Mouse (Mus musculus): ENCODE measurements around the gene Iqcf1. TPM values are rescaled to one million over a fixed set of nuclear protein-coding genes. Genes with fewer than 3 reads are reported as not detected.

The Iqcf1 gene
- polyA plus RNA-seq, 1 experiment from 2014 or later: not detected

DNA sequence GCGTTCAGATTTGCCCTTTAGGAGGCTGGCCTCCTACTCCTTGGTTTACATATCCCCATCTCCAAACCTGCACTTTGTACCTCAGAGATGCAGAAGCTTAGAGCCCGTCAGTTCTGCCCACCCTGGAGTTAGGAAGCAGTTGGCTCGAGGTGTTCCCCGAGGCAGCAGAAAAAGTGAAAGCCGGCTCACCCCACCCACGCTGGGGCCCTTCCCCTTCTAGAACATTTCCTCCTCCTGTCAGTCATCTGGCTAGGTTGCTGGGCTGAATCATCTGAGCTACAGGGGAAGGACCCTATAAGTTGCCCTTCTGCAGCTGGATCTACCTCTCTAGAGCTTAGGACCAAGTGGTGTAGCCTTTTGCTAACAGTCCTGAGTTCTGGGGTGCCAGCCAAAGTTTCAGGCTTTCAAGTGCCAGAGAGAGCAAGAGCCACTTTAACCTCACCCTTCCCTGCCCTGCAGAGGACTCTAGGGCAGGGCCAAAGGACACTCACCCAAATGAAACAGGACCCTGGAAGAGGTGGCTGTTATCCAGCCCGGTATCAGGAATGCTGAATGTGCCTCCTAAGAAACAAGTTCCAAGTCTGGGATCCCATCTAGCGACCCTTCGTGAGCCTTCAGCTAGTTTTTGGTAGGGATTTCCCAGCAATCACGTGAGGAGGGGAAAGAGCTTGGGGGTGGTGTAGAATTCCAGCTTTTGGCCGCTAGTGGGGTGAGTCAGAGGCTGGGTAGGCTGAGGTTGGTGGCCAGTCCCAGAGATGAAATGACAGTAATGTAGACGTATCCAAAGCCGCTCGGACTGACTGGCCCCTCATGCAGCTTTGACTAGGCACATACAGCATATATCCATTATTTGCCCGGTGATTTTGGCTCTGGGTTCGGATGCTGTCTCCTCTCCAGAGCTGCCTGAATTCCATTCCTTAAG is 23.5 kb upstream of the Iqcf1 start:
- Histone ChIP-seq H3K4me3 (ENCODE audit: low read depth, low read length) (no peak overlapping the region), H3K4me1 (replicated peaks; ENCODE audit: control insufficient read depth, insufficient read depth, low read length) (peaks cover 9% of the 10 kb centered on the region; the same call in 1 of the 2 replicates), H3K27ac (ENCODE audit: low read depth, low read length) (no peak overlapping the region), H3K9ac (ENCODE audit: low read depth, low read length) (no peak overlapping the region), H3K4me2 (replicated peaks; ENCODE audit: low read depth, low read length) (0 out of 2 replicates have a peak overlapping the region, but pooled peaks have one; percentile 19), H3K9me3 (ENCODE audit: control insufficient read depth, low read length) (no peaks in the 10 kb centered on the region), H3K27me3 (ENCODE audit: control insufficient read depth, insufficient read depth, low read length) (no peaks in the 10 kb centered on the region), H3K36me3 (ENCODE audit: control insufficient read depth, insufficient read depth, low read length) (no peaks in the 10 kb centered on the region)
- DNase-seq (ENCODE audit: low spot score) (no peak), ATAC-seq (ENCODE audit: low FRiP score) (peak; percentile 58; the same call in 1 of the 2 replicates)
- WGBS: 34% methylated on average over 16 of the region's 16 CpGs

- Histone ChIP-seq H3K27me3 (ENCODE audit: control insufficient read depth, insufficient read depth, low read length) (no peaks in the 10 kb centered on the region), H3K4me2 (replicated peaks; ENCODE audit: low read depth, low read length) (peak within 1 kb of the TSS; percentile 93), H3K27ac (ENCODE audit: low read depth, low read length) (no peak within 1 kb of the TSS), H3K9me3 (ENCODE audit: control insufficient read depth, low read length) (no peaks in the 10 kb centered on the region), H3K9ac (ENCODE audit: low read depth, low read length) (peak within 1 kb of the TSS; percentile 56), H3K4me3 (ENCODE audit: low read depth, low read length) (peak within 1 kb of the TSS; percentile 74), H3K4me1 (replicated peaks; ENCODE audit: control insufficient read depth, insufficient read depth, low read length) (peaks cover 7% of the 10 kb centered on the region; the same call in 1 of the 2 replicates), H3K36me3 (ENCODE audit: control insufficient read depth, insufficient read depth, low read length) (no peaks in the 10 kb centered on the region)
- DNase-seq (ENCODE audit: low spot score): peak; percentile 99
- ATAC-seq (ENCODE audit: low FRiP score): peak; percentile 98
- under 1% methylated on average over 41 of the region's 41 CpGs for WGBS
Measured at GRCm38 (mm10) chr9:106476924-106477484, 22.8 kb upstream of the Iqcf1 start, which contains the start of gene Parp3. Gene Parp3 (minus strand): TSS chr9:106476949.

DNA sequence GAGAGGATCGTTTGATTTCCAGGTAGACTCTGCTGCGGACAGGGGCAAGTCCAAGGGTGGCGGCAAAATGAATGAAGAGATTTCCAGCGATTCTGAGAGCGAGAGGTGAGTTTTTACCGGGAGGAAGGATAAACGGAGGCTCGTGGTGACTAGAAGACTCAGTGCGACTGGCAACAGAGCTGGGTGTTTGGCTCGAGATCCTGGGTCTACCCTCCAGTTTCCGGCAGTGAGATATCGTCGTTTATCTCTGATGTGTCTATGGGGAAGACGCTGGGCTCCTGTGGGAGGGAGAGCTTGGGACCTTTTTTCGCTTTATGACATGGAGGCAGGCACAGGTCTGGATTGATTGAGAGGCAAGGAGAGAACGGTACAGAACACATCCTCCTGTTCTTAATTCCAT is 22.1 kb upstream of the Iqcf1 start:
- Histone ChIP-seq H3K27me3 (ENCODE audit: control insufficient read depth, insufficient read depth, low read length) (no peaks in the 10 kb centered on the region), H3K27ac (ENCODE audit: low read depth, low read length) (no peak overlapping the region), H3K4me2 (replicated peaks; ENCODE audit: low read depth, low read length) (peak overlapping the region; percentile 93), H3K9ac (ENCODE audit: low read depth, low read length) (peak overlapping the region; percentile 56), H3K36me3 (ENCODE audit: control insufficient read depth, insufficient read depth, low read length) (no peaks in the 10 kb centered on the region), H3K4me1 (replicated peaks; ENCODE audit: control insufficient read depth, insufficient read depth, low read length) (peaks cover 7% of the 10 kb centered on the region; the same call in 1 of the 2 replicates), H3K9me3 (ENCODE audit: control insufficient read depth, low read length) (no peaks in the 10 kb centered on the region), H3K4me3 (ENCODE audit: low read depth, low read length) (peak overlapping the region; percentile 74)
- ATAC-seq (ENCODE audit: low FRiP score): no peak
- WGBS: 4% methylated on average over 16 of the region's 16 CpGs
- no peak for DNase-seq (ENCODE audit: low spot score)

- WGBS: 85% methylated on average over 9 of the region's 9 CpGs
- DNase-seq (ENCODE audit: low spot score) (no peak), ATAC-seq (ENCODE audit: low FRiP score) (no peak)
- Histone ChIP-seq H3K27ac (ENCODE audit: low read depth, low read length) (no peak overlapping the region), H3K4me3 (ENCODE audit: low read depth, low read length) (peak overlapping the region; percentile 74), H3K27me3 (ENCODE audit: control insufficient read depth, insufficient read depth, low read length) (no peaks in the 10 kb centered on the region), H3K9me3 (ENCODE audit: control insufficient read depth, low read length) (no peaks in the 10 kb centered on the region), H3K4me2 (replicated peaks; ENCODE audit: low read depth, low read length) (peak overlapping the region; percentile 93), H3K9ac (ENCODE audit: low read depth, low read length) (no peak overlapping the region; the same call in 1 of the 2 replicates), H3K4me1 (replicated peaks; ENCODE audit: control insufficient read depth, insufficient read depth, low read length) (peaks cover 7% of the 10 kb centered on the region; the same call in 1 of the 2 replicates), H3K36me3 (ENCODE audit: control insufficient read depth, insufficient read depth, low read length) (no peaks in the 10 kb centered on the region)
Measured at GRCm38 (mm10) chr9:106478101-106478500, 21.7 kb upstream of the Iqcf1 start.

DNA sequence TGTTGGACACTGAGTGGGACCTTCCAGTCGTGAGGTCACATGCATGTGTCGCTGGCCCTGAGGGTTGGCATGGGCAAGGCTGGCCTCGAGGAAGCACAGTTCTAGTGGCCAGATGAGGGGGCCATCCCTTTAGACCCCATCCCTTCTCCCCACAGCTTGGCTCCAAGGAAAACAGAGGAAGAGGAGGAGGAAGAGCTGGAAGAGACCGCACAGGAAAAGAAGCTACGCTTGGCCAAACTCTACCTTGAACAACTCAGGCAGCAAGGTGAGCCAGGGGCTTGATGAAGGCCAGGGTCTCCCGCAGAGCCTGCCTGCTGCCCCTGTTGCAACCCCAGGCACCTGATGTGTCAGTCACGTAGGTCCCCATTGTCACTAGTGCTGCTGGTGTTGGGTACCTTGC is 19.2 kb upstream of the Iqcf1 start:
- DNase-seq (ENCODE audit: low spot score) (no peak), ATAC-seq (ENCODE audit: low FRiP score) (no peak)
- Histone ChIP-seq H3K4me1 (replicated peaks; ENCODE audit: control insufficient read depth, insufficient read depth, low read length) (peaks cover 5% of the 10 kb centered on the region; the same call in 1 of the 2 replicates), H3K27ac (ENCODE audit: low read depth, low read length) (no peak overlapping the region), H3K27me3 (ENCODE audit: control insufficient read depth, insufficient read depth, low read length) (no peaks in the 10 kb centered on the region), H3K4me3 (ENCODE audit: low read depth, low read length) (no peak overlapping the region), H3K36me3 (ENCODE audit: control insufficient read depth, insufficient read depth, low read length) (0 out of 2 replicates have a peak, but pooled peaks cover 2% of the 10 kb centered on the region), H3K9me3 (ENCODE audit: control insufficient read depth, low read length) (no peaks in the 10 kb centered on the region), H3K9ac (ENCODE audit: low read depth, low read length) (no peak overlapping the region), H3K4me2 (replicated peaks; ENCODE audit: low read depth, low read length) (no peak overlapping the region)
- WGBS: 94% methylated on average over 7 of the region's 7 CpGs

GRCm38 (mm10) chr9:106481075-106481474 is 18.7 kb upstream of the Iqcf1 start:
- Histone ChIP-seq H3K4me1 (replicated peaks; ENCODE audit: control insufficient read depth, insufficient read depth, low read length) (peaks cover 5% of the 10 kb centered on the region; the same call in 1 of the 2 replicates), H3K9ac (ENCODE audit: low read depth, low read length) (no peak overlapping the region), H3K27ac (ENCODE audit: low read depth, low read length) (no peak overlapping the region), H3K36me3 (ENCODE audit: control insufficient read depth, insufficient read depth, low read length) (0 out of 2 replicates have a peak, but pooled peaks cover 2% of the 10 kb centered on the region), H3K27me3 (ENCODE audit: control insufficient read depth, insufficient read depth, low read length) (no peaks in the 10 kb centered on the region), H3K9me3 (ENCODE audit: control insufficient read depth, low read length) (no peaks in the 10 kb centered on the region), H3K4me3 (ENCODE audit: low read depth, low read length) (no peak overlapping the region), H3K4me2 (replicated peaks; ENCODE audit: low read depth, low read length) (no peak overlapping the region)
- no peak for DNase-seq (ENCODE audit: low spot score)
- 96% methylated on average over 14 of the region's 15 CpGs for WGBS
- ATAC-seq (ENCODE audit: low FRiP score): no peak

- ATAC-seq (ENCODE audit: low FRiP score): no peak
- Histone ChIP-seq H3K36me3 (ENCODE audit: control insufficient read depth, insufficient read depth, low read length) (0 out of 2 replicates have a peak, but pooled peaks cover 2% of the 10 kb centered on the region), H3K9ac (ENCODE audit: low read depth, low read length) (no peak overlapping the region), H3K27ac (ENCODE audit: low read depth, low read length) (no peak overlapping the region), H3K4me3 (ENCODE audit: low read depth, low read length) (no peak overlapping the region), H3K4me1 (replicated peaks; ENCODE audit: control insufficient read depth, insufficient read depth, low read length) (peaks cover 5% of the 10 kb centered on the region; the same call in 1 of the 2 replicates), H3K4me2 (replicated peaks; ENCODE audit: low read depth, low read length) (no peak overlapping the region), H3K27me3 (ENCODE audit: control insufficient read depth, insufficient read depth, low read length) (no peaks in the 10 kb centered on the region), H3K9me3 (ENCODE audit: control insufficient read depth, low read length) (no peaks in the 10 kb centered on the region)
- WGBS: 93% methylated on average over 13 of the region's 13 CpGs
- no peak for DNase-seq (ENCODE audit: low spot score)
Measured at GRCm38 (mm10) chr9:106481676-106482075, 18.1 kb upstream of the Iqcf1 start.

DNA sequence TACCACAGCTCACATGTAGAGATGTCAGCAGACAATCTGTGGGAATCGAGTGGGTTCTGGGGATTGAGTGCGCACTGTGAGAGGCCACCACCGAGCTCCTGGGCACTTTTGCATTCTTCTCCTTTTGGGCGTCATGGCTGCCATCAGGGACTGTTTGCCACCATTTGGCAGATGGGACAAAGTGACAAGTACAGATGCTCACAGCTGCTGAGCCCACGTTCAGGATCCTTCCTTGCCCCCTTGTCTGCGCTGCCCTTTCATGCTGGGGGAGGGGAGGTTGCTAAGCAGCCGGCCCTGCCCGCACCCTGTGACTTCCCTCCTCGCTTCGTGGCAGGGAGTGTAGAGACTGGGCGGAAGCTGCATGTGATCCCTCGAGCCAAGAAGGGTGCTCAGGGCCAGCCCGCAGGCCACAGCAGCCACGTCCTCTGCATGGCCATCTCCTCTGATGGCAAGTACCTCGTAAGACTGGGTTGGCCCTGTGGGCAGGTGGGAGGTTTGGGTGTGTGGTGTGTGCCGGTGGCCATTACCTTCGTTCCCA is 17.1 kb upstream of the Iqcf1 start:
- no peak for ATAC-seq (ENCODE audit: low FRiP score)
- H3K4me2 ChIP-seq (replicated peaks; ENCODE audit: low read depth, low read length): no peak overlapping the region
- no peak for DNase-seq (ENCODE audit: low spot score)
- peaks cover 5% of the 10 kb centered on the region; the same call in 1 of the 2 replicates for H3K4me1 ChIP-seq (replicated peaks; ENCODE audit: control insufficient read depth, insufficient read depth, low read length)
- H3K27ac ChIP-seq (ENCODE audit: low read depth, low read length): no peak overlapping the region
- H3K4me3 ChIP-seq (ENCODE audit: low read depth, low read length): no peak overlapping the region
- H3K9me3 ChIP-seq (ENCODE audit: control insufficient read depth, low read length): no peaks in the 10 kb centered on the region
- H3K27me3 ChIP-seq (ENCODE audit: control insufficient read depth, insufficient read depth, low read length): no peaks in the 10 kb centered on the region
- H3K9ac ChIP-seq (ENCODE audit: low read depth, low read length): no peak overlapping the region
- 0 out of 2 replicates have a peak, but pooled peaks cover 2% of the 10 kb centered on the region for H3K36me3 ChIP-seq (ENCODE audit: control insufficient read depth, insufficient read depth, low read length)
- WGBS: 90% methylated on average over 16 of the region's 17 CpGs

All from hindbrain, embryonic 11.5 days (tissue).